Mouse (Mus musculus) spleen, postnatal 10 days (tissue): ENCODE results near the gene Shb.

Experiments
- DNase-seq, 2 experiments: peaks; one replicate each; pipeline ENCODE4 v3.0.0; 2021 to 2022; ENCODE audit warnings: low spot score in 2 of 2

Gene Shb

GRCm38 (mm10) chr4:45455001-45455400 lies 77.3 kb downstream of the Shb start:
- no peak for DNase-seq

GRCm38 (mm10) chr4:45453271-45453851 lies 78.9 kb downstream of the Shb start:
- DNase-seq = no peak

- peak in 1 of 2 experiments; percentile 24 for DNase-seq
Measured at GRCm38 (mm10) chr4:45452569-45453111, 79.6 kb downstream of the Shb start.

- DNase-seq = no peak
Measured at GRCm38 (mm10) chr4:45449012-45449411, 83.3 kb downstream of the Shb start.

- DNase-seq = no peak
Measured at GRCm38 (mm10) chr4:45448481-45448880, 83.8 kb downstream of the Shb start.

GRCm38 (mm10) chr4:45447196-45447595 lies 85.1 kb downstream of the Shb start:
- DNase-seq = no peak

GRCm38 (mm10) chr4:45445235-45445634 lies 87.0 kb downstream of the Shb start:
- no peak for DNase-seq

- DNase-seq = no peak
Measured at GRCm38 (mm10) chr4:45444813-45445212, 87.5 kb downstream of the Shb start.

- no peak for DNase-seq
Measured at GRCm38 (mm10) chr4:45443652-45444051, 88.6 kb downstream of the Shb start.

GRCm38 (mm10) chr4:45442237-45442636 lies 90.0 kb downstream of the Shb start:
- no peak for DNase-seq

GRCm38 (mm10) chr4:45441778-45442177 lies 90.5 kb downstream of the Shb start:
- no peak for DNase-seq

- DNase-seq = no peak
Measured at GRCm38 (mm10) chr4:45439281-45439680, 93.0 kb downstream of the Shb start.

- DNase-seq = no peak
Measured at GRCm38 (mm10) chr4:45437010-45437409, 95.3 kb downstream of the Shb start.

GRCm38 (mm10) chr4:45436383-45436913 lies 95.8 kb downstream of the Shb start:
- DNase-seq = no peak

GRCm38 (mm10) chr4:45435899-45436298 lies 96.4 kb downstream of the Shb start:
- no peak for DNase-seq

- DNase-seq = no peak
Measured at GRCm38 (mm10) chr4:45434681-45435080, 97.6 kb downstream of the Shb start.

GRCm38 (mm10) chr4:45434071-45434470 lies 98.2 kb downstream of the Shb start:
- DNase-seq = no peak

GRCm38 (mm10) chr4:45431806-45432205 lies 100.5 kb downstream of the Shb start:
- DNase-seq = no peak

- DNase-seq = no peak
Measured at GRCm38 (mm10) chr4:45431316-45431715, 101.0 kb downstream of the Shb start.

GRCm38 (mm10) chr4:45429451-45429850 lies 102.8 kb downstream of the Shb start:
- no peak for DNase-seq

- DNase-seq = peak in 1 of 2 experiments; percentile 52
Measured at GRCm38 (mm10) chr4:45426724-45427457, 105.4 kb downstream of the Shb start.

- no peak for DNase-seq
Measured at GRCm38 (mm10) chr4:45423406-45423805, 108.9 kb downstream of the Shb start.

GRCm38 (mm10) chr4:45422640-45423039 lies 109.6 kb downstream of the Shb start:
- DNase-seq = no peak
